Mouse (Mus musculus) C2C12 (cell line): ENCODE measurements around the gene Mpzl2.

ENCODE experiments used
- MAX ChIP-seq: IDR thresholded peaks from one replicate; pipeline ENCODE4 v1.6.1; 2011; ENCODE audit warnings: mild to moderate bottlenecking, control low read depth
- MYOG ChIP-seq: IDR thresholded peaks from one replicate; pipeline ENCODE4 v1.6.1; 2011; ENCODE audit not compliant: control insufficient read depth, insufficient read length; ENCODE audit errors: extremely low read depth

- no peak for TF ChIP-seq MAX
- TF ChIP-seq MYOG: no peak
Measured at GRCm38 (mm10) chr9:45030341-45030740, 9.3 kb upstream of the Mpzl2 start.
